Mouse (Mus musculus) G1E (cell line): ENCODE measurements around the gene Gpr155. TPM values are rescaled to one million over a fixed set of nuclear protein-coding genes. Genes with fewer than 3 reads are reported as not detected.

Experiments used
- ATAC-seq: 2 replicates; pipeline ENCODE4 v1.8.0; 2016; ENCODE audit warnings: mild to moderate bottlenecking; ENCODE audit not compliant: insufficient number of reproducible peaks, poor library complexity, low FRiP score, severe bottlenecking; ENCODE audit errors: extremely low read depth
- DNase-seq: peaks from one replicate; pipeline ENCODE4 v3.0.0; 2012; ENCODE audit warnings: low spot score
- H3K27me3 ChIP-seq: 2 replicates; pipeline ENCODE4 v1.6.1; 2012; ENCODE audit warnings: mild to moderate bottlenecking, low read length, inconsistent platforms; ENCODE audit not compliant: insufficient read depth
- H3K36me3 ChIP-seq: replicated peaks from 2 replicates; pipeline ENCODE3; 2012; ENCODE audit warnings: mild to moderate bottlenecking, inconsistent platforms
- H3K4me1 ChIP-seq: 2 replicates; pipeline ENCODE4 v1.6.1; 2012; ENCODE audit warnings: low read depth, low read length, inconsistent platforms, mixed read lengths; ENCODE audit not compliant: insufficient read depth
- H3K4me3 ChIP-seq: 2 replicates; pipeline ENCODE4 v1.5.1; 2012; ENCODE audit warnings: low read depth, mild to moderate bottlenecking, inconsistent platforms, low read length, moderate library complexity, mixed read lengths
- H3K9me3 ChIP-seq: replicated peaks from 2 replicates; pipeline ENCODE4 v1.6.1; 2012; ENCODE audit warnings: inconsistent platforms
- CTCF ChIP-seq: IDR thresholded peaks from 2 replicates; pipeline ENCODE4 v1.5.1; 2012; ENCODE audit warnings: low read depth, low read length, inconsistent platforms, mixed read lengths
- GATA1 ChIP-seq: IDR thresholded peaks from 2 replicates; pipeline ENCODE4 v1.6.1; 2012; ENCODE audit warnings: borderline replicate concordance, low read length, inconsistent platforms, mixed read lengths
- GATA2 ChIP-seq: IDR thresholded peaks from 2 replicates; pipeline ENCODE4 v1.6.1; 2012; ENCODE audit warnings: low read depth, low read length, inconsistent platforms, borderline replicate concordance
- POLR2AphosphoS5 ChIP-seq: IDR thresholded peaks from 2 replicates; pipeline ENCODE4 v1.6.1; 2012; ENCODE audit warnings: low read depth, low read length, inconsistent platforms; ENCODE audit not compliant: insufficient replicate concordance
- TAL1 ChIP-seq: conservative IDR thresholded peaks from 2 replicates; pipeline ENCODE4 v1.6.1; 2012; ENCODE audit warnings: low read depth, low read length, inconsistent platforms, mixed read lengths
- polyA plus RNA-seq: library from polyadenylated mRNA; stranded (reverse); fragments of >175 nt; gene quantifications from 2 replicates; pipeline ENCODE4 v1.2.3, GENCODE M21; 2012
- total RNA-seq, 2 experiments: library from RNA; stranded (forward) in 1 of 2; stranded (reverse) in 1 of 2; fragments of 200-1000 nt in 1 of 2; fragments of >200 nt in 1 of 2; fragmentation: Nextera tagmentation in 1 of 2; gene quantifications; 2 replicates each; pipeline ENCODE4 v1.2.3; 2014 to 2017

Gpr155 gene
- total and polyA plus RNA-seq, 3 experiments: 0.67 to 6.0 (median 3.7) TPM

- no peaks in the 10 kb centered on the region for H3K9me3 ChIP-seq
- peaks cover 57% of the 10 kb centered on the region for H3K36me3 ChIP-seq
- H3K4me3 ChIP-seq: no peak overlapping the region
- H3K4me1 ChIP-seq: no peaks in the 10 kb centered on the region
- no peaks in the 10 kb centered on the region for H3K27me3 ChIP-seq
- TF ChIP-seq POLR2AphosphoS5 (no peak), GATA2 (no peak)
- ATAC-seq (no peak), DNase-seq (no peak)
Observed at GRCm38 (mm10) chr2:73322991-73323390, 63.4 kb downstream of the Gpr155 start.

- Histone ChIP-seq H3K4me3 (no peak overlapping the region), H3K9me3 (no peaks in the 10 kb centered on the region), H3K27me3 (no peaks in the 10 kb centered on the region), H3K36me3 (peaks cover 52% of the 10 kb centered on the region), H3K4me1 (peaks cover 10% of the 10 kb centered on the region; the same call in 1 of the 2 replicates)
- TF ChIP-seq GATA2 (no peak), GATA1 (no peak), POLR2AphosphoS5 (no peak), CTCF (no peak), TAL1 (no peak)
- no peak for ATAC-seq
- no peak for DNase-seq
Observed at GRCm38 (mm10) chr2:73319218-73319617, 67.2 kb downstream of the Gpr155 start.

GRCm38 (mm10) chr2:73317426-73317825, 68.9 kb downstream of the Gpr155 start:
- TF ChIP-seq CTCF (no peak), GATA2 (no peak), POLR2AphosphoS5 (no peak), GATA1 (no peak), TAL1 (no peak)
- no peak for DNase-seq
- ATAC-seq: no peak

GRCm38 (mm10) chr2:73314311-73314710, 72.1 kb downstream of the Gpr155 start:
- no peak for TF ChIP-seq GATA1
- no peak for TF ChIP-seq GATA2
- no peak for TF ChIP-seq TAL1
- no peak for TF ChIP-seq CTCF
- no peak for TF ChIP-seq POLR2AphosphoS5
- H3K27me3 ChIP-seq: no peaks in the 10 kb centered on the region
- H3K36me3 ChIP-seq: peaks cover 35% of the 10 kb centered on the region
- DNase-seq (no peak), ATAC-seq (no peak)
- peaks cover 27% of the 10 kb centered on the region for H3K4me1 ChIP-seq
- no peak overlapping the region for H3K4me3 ChIP-seq
- no peaks in the 10 kb centered on the region for H3K9me3 ChIP-seq

More at GRCm38 (mm10) chr2:73317426-73317825, 68.9 kb downstream of the Gpr155 start:
- Histone ChIP-seq H3K4me1 (peaks cover 16% of the 10 kb centered on the region), H3K9me3 (no peaks in the 10 kb centered on the region), H3K36me3 (peaks cover 43% of the 10 kb centered on the region), H3K27me3 (no peaks in the 10 kb centered on the region), H3K4me3 (no peak overlapping the region)

GRCm38 (mm10) chr2:73313117-73313501, 73.3 kb downstream of the Gpr155 start:
- Histone ChIP-seq H3K27me3 (no peaks in the 10 kb centered on the region), H3K4me3 (peak overlapping the region; percentile 94), H3K9me3 (no peaks in the 10 kb centered on the region), H3K4me1 (peaks cover 27% of the 10 kb centered on the region), H3K36me3 (peaks cover 37% of the 10 kb centered on the region)
- TF ChIP-seq POLR2AphosphoS5 (no peak), TAL1 (no peak), CTCF (no peak), GATA1 (no peak), GATA2 (no peak)
- DNase-seq (peak; percentile 4), ATAC-seq (0 out of 2 replicates have a peak, but pooled peaks have one; percentile 23)

GRCm38 (mm10) chr2:73312152-73313116, 73.9 kb downstream of the Gpr155 start, which contains the start of the genes Scrn3 and Cir1:
Gene Scrn3, plus strand, starts transcription at chr2:73312601.
Gene Cir1, minus strand, starts transcription at chr2:73312701.
- Histone ChIP-seq H3K27me3 (no peaks in the 10 kb centered on the region), H3K9me3 (no peaks in the 10 kb centered on the region), H3K4me3 (peak within 1 kb of the TSS; percentile 94), H3K36me3 (peaks cover 38% of the 10 kb centered on the region), H3K4me1 (peaks cover 27% of the 10 kb centered on the region)
- peak; percentile 94 for ATAC-seq
- peak; percentile 90 for DNase-seq
- TF ChIP-seq TAL1 (no peak), POLR2AphosphoS5 (no peak)
